Mouse (Mus musculus) brain, embryonic 14.5 days (tissue): ENCODE measurements around the gene Rnf223.
"Not testable (repeated sequence)": the region's sequence is repeated elsewhere in the genome, so short reads cannot be mapped to it uniquely, and the experiment has no call there.

Source experiments
- CTCF ChIP-seq: fragments of 200-500 bp; IDR thresholded peaks from 2 replicates; pipeline ENCODE4 v1.5.1; 2012; ENCODE audit warnings: inconsistent platforms, mild to moderate bottlenecking, moderate library complexity, borderline replicate concordance; ENCODE audit not compliant: insufficient read depth, insufficient read length; ENCODE audit errors: extremely low read depth
- POLR2A ChIP-seq: fragments of 200-500 bp; IDR thresholded peaks from 2 replicates; pipeline ENCODE4 v1.6.1; 2012; ENCODE audit warnings: mild to moderate bottlenecking, inconsistent platforms, borderline replicate concordance; ENCODE audit not compliant: poor library complexity, insufficient read depth, insufficient read length, severe bottlenecking; ENCODE audit errors: extremely low read depth

DNA sequence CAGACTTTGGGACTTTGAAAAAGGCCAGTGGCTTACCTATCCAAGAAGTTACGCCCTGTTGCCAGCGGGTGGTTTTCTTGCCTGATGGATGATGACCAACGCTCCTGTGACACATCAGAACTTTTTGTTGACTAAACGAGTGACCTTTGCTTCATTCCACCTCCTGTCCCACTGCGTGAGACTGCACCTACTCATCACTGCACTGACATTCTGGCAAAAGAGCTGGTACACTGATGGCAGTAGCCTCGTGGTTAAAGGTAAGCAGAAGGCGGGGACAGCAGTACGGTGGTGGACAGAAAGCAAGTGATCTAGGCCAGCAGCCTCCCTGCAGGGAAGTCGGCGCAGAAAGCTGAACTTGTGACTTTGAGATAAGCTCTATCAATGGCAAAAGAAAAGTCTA lies 20.6 kb downstream of the Rnf223 start:
- TF ChIP-seq POLR2A, CTCF: not testable (repeated sequence)
